Mouse (Mus musculus) liver, adult 2 months (tissue): ENCODE results near the gene Dnajb4.

Experiments
- CTCF ChIP-seq: fragments of 200-500 bp; IDR thresholded peaks from 2 replicates; pipeline ENCODE4 v1.5.1; 2011; ENCODE audit warnings: low read depth, low read length, control low read depth
- POLR2A ChIP-seq: fragments of 200-500 bp; IDR thresholded peaks from 2 replicates; pipeline ENCODE4 v1.6.1; 2011; ENCODE audit warnings: low read length, control low read depth; ENCODE audit not compliant: insufficient read depth; ENCODE audit errors: extremely low read depth

DNA sequence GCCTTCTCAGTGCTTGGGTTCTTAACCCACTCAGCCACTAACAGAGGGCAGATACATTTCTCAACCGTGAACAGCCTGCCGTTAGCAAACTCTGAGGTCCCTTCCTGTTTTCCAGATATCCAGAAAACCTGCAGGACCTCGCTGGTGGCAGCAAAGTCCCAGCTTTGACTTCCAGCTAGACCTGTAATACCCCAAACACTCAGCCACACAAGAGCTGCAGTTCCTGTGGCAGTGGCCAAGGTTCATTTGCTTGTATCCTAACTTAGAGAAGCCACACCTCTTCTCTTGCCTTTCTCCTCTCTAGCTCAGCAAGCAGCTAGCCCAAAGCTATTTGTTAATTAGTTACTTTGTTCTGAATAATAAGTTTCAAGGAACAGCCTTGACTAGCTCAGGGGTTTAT, 60.2 kb downstream of the Dnajb4 start:
- TF ChIP-seq POLR2A (no peak), CTCF (no peak)
